Comparison of ENCODE assay signal across 20 mouse cellular contexts in the genomic region with DNA sequence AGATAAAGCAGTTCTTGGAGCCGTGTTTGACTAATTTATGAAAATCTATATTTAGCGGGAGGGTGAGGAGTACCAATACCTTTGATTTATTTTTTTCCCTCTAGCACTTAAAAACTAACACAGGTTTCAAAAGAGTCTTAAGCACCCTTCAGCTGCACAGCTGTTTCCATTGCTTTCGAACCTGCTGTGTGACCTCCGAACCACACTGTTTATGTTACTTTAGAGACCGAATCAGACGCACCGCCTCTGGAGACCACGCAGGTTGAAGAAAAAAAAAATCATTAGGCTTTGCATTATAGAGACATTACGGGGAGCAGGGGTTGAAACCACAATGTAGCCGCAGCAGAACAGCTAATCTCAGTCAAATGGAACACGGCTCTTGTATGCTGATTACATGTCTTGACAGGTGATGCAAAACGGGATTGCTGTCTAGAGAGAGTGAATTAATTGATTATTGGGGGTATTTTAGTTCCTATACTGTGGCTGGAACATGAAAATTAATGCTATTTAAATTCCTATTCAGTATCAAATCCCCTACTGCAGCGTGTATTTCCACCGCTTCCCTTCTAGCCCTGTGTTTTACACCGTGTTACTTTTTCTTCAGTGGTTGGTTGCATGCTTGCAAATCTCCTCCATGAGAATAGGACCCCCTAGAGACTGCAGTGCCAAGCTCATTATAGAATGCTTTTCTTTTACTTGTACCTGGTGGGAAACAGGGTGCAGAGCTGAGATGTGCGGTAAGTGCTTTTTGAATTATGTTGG.
DNase-seq lines count a peak whose midpoint lies in the region; ATAC-seq lines count a peak whose summit lies in the region.
"Had no signal": no experiment of that assay in that cellular context is flagged by ENCODE, and none has a peak within 500 bp of the region (broad histone marks: within the 10 kb centered on the region; RNA-seq: fewer than 3 reads in every experiment).

No protein-coding gene starts in this region.

- H3K27me3 ChIP-seq in limb, embryonic 12.5 days, result no peaks in the 10 kb centered on the region
- H3K27me3 ChIP-seq in limb, embryonic 10.5 days (ENCODE audit: low read depth, poor library complexity, severe bottlenecking), result no peaks in the 10 kb centered on the region
- no peaks in the 10 kb centered on the region for H3K27me3 ChIP-seq in hindbrain, embryonic 16.5 days (replicated peaks; ENCODE audit: control insufficient read depth, insufficient read depth, low read length)
- no peaks in the 10 kb centered on the region for H3K27me3 ChIP-seq in neural tube, embryonic 12.5 days (replicated peaks)
- H3K27me3 ChIP-seq in heart, embryonic 11.5 days (ENCODE audit: control insufficient read depth, insufficient read depth, low read length), result no peaks in the 10 kb centered on the region
- H3K27me3 ChIP-seq: stomach, embryonic 15.5 days had no signal

- H3K4me3 ChIP-seq in limb, embryonic 12.5 days (replicated peaks), result no peak overlapping the region
- no peak overlapping the region for H3K4me3 ChIP-seq in limb, embryonic 10.5 days
- no peak overlapping the region for H3K4me3 ChIP-seq in hindbrain, embryonic 16.5 days (ENCODE audit: low read length)
- no peak overlapping the region for H3K4me3 ChIP-seq in neural tube, embryonic 12.5 days
- H3K4me3 ChIP-seq in heart, embryonic 11.5 days (ENCODE audit: low read depth, low read length), result no peak overlapping the region
- H3K4me3 ChIP-seq: embryonic facial prominence, embryonic 12.5 days; heart, embryonic 10.5 days; stomach, embryonic 15.5 days had no signal

- H3K36me3 ChIP-seq in limb, embryonic 12.5 days, result no peaks in the 10 kb centered on the region
- H3K36me3 ChIP-seq in limb, embryonic 10.5 days, result no peaks in the 10 kb centered on the region
- H3K36me3 ChIP-seq in hindbrain, embryonic 16.5 days (ENCODE audit: control insufficient read depth, insufficient read depth, low read length), result no peaks in the 10 kb centered on the region
- H3K36me3 ChIP-seq in neural tube, embryonic 12.5 days, result no peaks in the 10 kb centered on the region
- H3K36me3 ChIP-seq in heart, embryonic 11.5 days (ENCODE audit: control insufficient read depth, insufficient read depth, low read length), result no peaks in the 10 kb centered on the region
- H3K36me3 ChIP-seq: embryonic facial prominence, embryonic 12.5 days; heart, embryonic 10.5 days; stomach, embryonic 15.5 days had no signal

- H3K9ac ChIP-seq in limb, embryonic 12.5 days (replicated peaks), result no peak overlapping the region
- H3K9ac ChIP-seq in hindbrain, embryonic 16.5 days (ENCODE audit: low read depth, low read length), result no peak overlapping the region
- H3K9ac ChIP-seq in neural tube, embryonic 12.5 days, result no peak overlapping the region
- no peak overlapping the region for H3K9ac ChIP-seq in heart, embryonic 11.5 days (ENCODE audit: low read depth, low read length)
- H3K9ac ChIP-seq: embryonic facial prominence, embryonic 12.5 days; stomach, embryonic 15.5 days had no signal

- no peak for ATAC-seq in limb, embryonic 12.5 days (ENCODE audit: insufficient number of reproducible peaks, insufficient read depth, low FRiP score, low TSS enrichment, low read depth)
- ATAC-seq in hindbrain, embryonic 16.5 days, result 0 out of 2 replicates have a peak, but pooled peaks have one; percentile 56
- peak; percentile 54 for ATAC-seq in neural tube, embryonic 12.5 days (ENCODE audit: low FRiP score, low read depth)
- no peak for ATAC-seq in heart, embryonic 11.5 days (replicated peaks; ENCODE audit: insufficient number of reproducible peaks, low FRiP score, low TSS enrichment)
- ATAC-seq: CD4-positive, CD25-positive, alpha-beta regulatory T cell, adult 4 months; intestine, postnatal 0 days had no signal

- peaks cover 4% of the 10 kb centered on the region; the same call in 1 of the 2 replicates for H3K9me3 ChIP-seq in limb, embryonic 12.5 days
- no peaks in the 10 kb centered on the region for H3K9me3 ChIP-seq in limb, embryonic 10.5 days (replicated peaks)
- H3K9me3 ChIP-seq in hindbrain, embryonic 16.5 days (ENCODE audit: control insufficient read depth, low read length), result no peaks in the 10 kb centered on the region
- no peaks in the 10 kb centered on the region for H3K9me3 ChIP-seq in neural tube, embryonic 12.5 days
- no peaks in the 10 kb centered on the region for H3K9me3 ChIP-seq in heart, embryonic 11.5 days (replicated peaks; ENCODE audit: control insufficient read depth, low read length)
- H3K9me3 ChIP-seq: embryonic facial prominence, embryonic 12.5 days; heart, embryonic 10.5 days; stomach, embryonic 15.5 days had no signal

- no peak overlapping the region for H3K27ac ChIP-seq in limb, embryonic 12.5 days
- no peak overlapping the region for H3K27ac ChIP-seq in limb, embryonic 10.5 days
- H3K27ac ChIP-seq in hindbrain, embryonic 16.5 days (ENCODE audit: low read depth, low read length), result no peak overlapping the region
- no peak overlapping the region for H3K27ac ChIP-seq in neural tube, embryonic 12.5 days
- H3K27ac ChIP-seq in heart, embryonic 11.5 days (ENCODE audit: low read depth, low read length), result no peak overlapping the region
- H3K27ac ChIP-seq: embryonic facial prominence, embryonic 12.5 days; heart, embryonic 10.5 days; kidney, postnatal 0 days; stomach, embryonic 15.5 days had no signal

- peak overlapping the region; percentile 10; the same call in 1 of the 2 replicates for H3K4me2 ChIP-seq in limb, embryonic 12.5 days
- H3K4me2 ChIP-seq in hindbrain, embryonic 16.5 days (ENCODE audit: low read length), result peak overlapping the region; percentile 34
- H3K4me2 ChIP-seq in neural tube, embryonic 12.5 days (replicated peaks), result no peak overlapping the region
- no peak overlapping the region for H3K4me2 ChIP-seq in heart, embryonic 11.5 days
- H3K4me2 ChIP-seq: embryonic facial prominence, embryonic 12.5 days; stomach, embryonic 15.5 days had no signal

- DNase-seq in limb, embryonic 10.5 days (ENCODE audit: low spot score), result no peak
- DNase-seq in forelimb bud, embryonic 11.5 days (ENCODE audit: low read depth, low spot score), result peak; percentile 27
- no peak for DNase-seq in layer of hippocampus, adult 18-20 months (ENCODE audit: low spot score in 2 of 2)
- DNase-seq: adrenal gland, postnatal 10 days; cerebellum, adult 8-10 months; gastrocnemius, postnatal 10 days; heart, postnatal 36 days; lung, adult 2 months; right cerebral cortex, adult 18-20 months; thymus, postnatal 36 days had no signal

- WGBS in limb, embryonic 12.5 days, result 50% methylated on average over 16 of the region's 16 CpGs
- WGBS in limb, embryonic 10.5 days, result 72% methylated on average over 16 of the region's 16 CpGs
- WGBS in hindbrain, embryonic 16.5 days, result 43% methylated on average over 16 of the region's 16 CpGs
- 58% methylated on average over 16 of the region's 16 CpGs for WGBS in neural tube, embryonic 12.5 days
- WGBS in heart, embryonic 11.5 days (ENCODE audit: insufficient replicate concordance), result 76% methylated on average over 16 of the region's 16 CpGs

- no peaks in the 10 kb centered on the region for H3K4me1 ChIP-seq in limb, embryonic 12.5 days (replicated peaks)
- H3K4me1 ChIP-seq in limb, embryonic 10.5 days, result peaks cover 7% of the 10 kb centered on the region; the same call in 1 of the 2 replicates
- H3K4me1 ChIP-seq in hindbrain, embryonic 16.5 days (ENCODE audit: control insufficient read depth, insufficient read depth, low read depth, low read length), result no peaks in the 10 kb centered on the region
- H3K4me1 ChIP-seq in neural tube, embryonic 12.5 days, result no peaks in the 10 kb centered on the region
- no peaks in the 10 kb centered on the region for H3K4me1 ChIP-seq in heart, embryonic 11.5 days (ENCODE audit: control insufficient read depth, insufficient read depth, low read length)
- H3K4me1 ChIP-seq: embryonic facial prominence, embryonic 12.5 days; heart, embryonic 10.5 days; stomach, embryonic 15.5 days had no signal

Comparison
In these comparisons a context has a peak if more than half of its experiments do, and no peak if none do; other contexts are left out.
1. ATAC-seq: peak in hindbrain, embryonic 16.5 days (single experiment) and neural tube, embryonic 12.5 days (single experiment); none in limb, embryonic 12.5 days (single experiment) and heart, embryonic 11.5 days (single experiment).
2. H3K4me2 ChIP-seq: peak in limb, embryonic 12.5 days (single experiment) and hindbrain, embryonic 16.5 days (single experiment); none in neural tube, embryonic 12.5 days (single experiment) and heart, embryonic 11.5 days (single experiment).